Mouse (Mus musculus) erythroblast, embryonic 14.5 days (primary cell): Measurements from ENCODE around the gene Alg2.

Experiments used
- GATA1 ChIP-seq: IDR thresholded peaks from 2 replicates; pipeline ENCODE4 v1.6.1; 2012; ENCODE audit warnings: low read length, inconsistent platforms, mixed read lengths
- TAL1 ChIP-seq: IDR thresholded peaks from 3 replicates; pipeline ENCODE4 v1.6.1; 2012; ENCODE audit warnings: low read length, inconsistent platforms, mixed read lengths

DNA sequence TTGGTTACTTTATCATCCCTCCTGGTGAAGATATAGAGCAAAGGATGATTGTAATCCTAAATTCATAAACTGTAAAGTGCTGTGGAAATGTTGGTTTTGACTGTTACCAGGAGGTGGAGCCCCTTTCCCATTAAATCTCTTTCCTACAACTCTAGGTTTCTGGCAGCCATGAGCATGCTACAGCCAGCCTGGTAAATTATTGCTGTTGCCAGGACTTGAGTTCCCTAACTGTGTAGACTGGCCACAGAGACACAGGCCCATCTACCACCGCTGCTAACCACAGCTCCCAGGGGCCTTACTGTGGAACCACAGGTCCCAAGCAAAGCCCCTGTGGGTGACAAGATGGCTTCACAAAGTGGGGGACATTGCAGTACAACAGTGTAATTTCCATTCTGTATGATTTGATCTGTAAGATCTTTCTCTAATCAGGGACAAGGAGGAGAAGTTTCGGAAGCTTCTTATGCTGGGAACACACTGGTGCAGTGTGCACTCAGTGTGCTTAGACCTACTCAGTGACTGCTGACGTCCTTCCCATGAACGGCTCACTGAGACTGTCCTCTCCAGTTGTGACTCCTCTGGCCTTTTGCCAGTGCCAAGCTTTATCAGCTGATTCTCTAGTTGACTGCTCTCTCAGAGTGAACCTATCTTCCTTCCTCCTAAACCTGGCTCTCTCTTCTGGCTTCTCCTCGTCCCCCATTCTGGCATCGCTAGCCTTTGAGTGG is 47.9 kb upstream of the Alg2 start:
- TF ChIP-seq GATA1 = no peak
- TF ChIP-seq TAL1 = no peak
